Mouse (Mus musculus): ENCODE measurements around the gene Lcor.

DNA sequence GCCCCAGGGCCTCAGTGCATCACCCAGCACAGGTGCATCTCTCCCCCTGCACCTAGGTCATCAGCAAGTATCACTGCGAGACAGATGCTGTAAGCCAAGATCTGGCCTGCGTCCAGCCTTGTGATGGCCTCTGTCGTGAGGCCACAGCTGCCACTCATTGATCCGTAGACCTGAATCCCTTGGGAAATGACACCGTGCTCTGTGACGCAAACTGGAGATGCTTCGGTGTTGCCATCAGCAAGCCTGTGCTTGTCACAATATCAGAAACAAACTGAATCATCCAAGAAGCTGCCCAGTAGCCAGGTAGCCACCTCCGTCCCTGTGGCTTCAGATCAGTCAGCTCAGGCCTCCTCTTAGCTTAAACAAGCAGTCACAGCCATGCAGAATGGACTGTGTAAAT lies 107.2 kb downstream of the Lcor start:
- TF ChIP-seq CTCF (IDR thresholded peaks at IDR 0.05; ENCODE audit: insufficient read depth, low read depth, low read length): no peak
- no peak for TF ChIP-seq POLR2A (IDR thresholded peaks at IDR 0.05; ENCODE audit: insufficient read depth, low read depth, low read length)

All from olfactory bulb, adult 2 months (tissue).